Mouse (Mus musculus): Measurements from ENCODE around the gene Gm6034.
"Not testable (repeated sequence)": the region's sequence is repeated elsewhere in the genome, so short reads cannot be mapped to it uniquely, and the experiment has no call there.

The Gm6034 gene

GRCm38 (mm10) chr17:36042610-36043169 lies at the start of gene Gm6034, which contains the start of gene H2-T22:
Gene Gm6034 (plus strand): TSS chr17:36042961.
Gene H2-T22 (minus strand): TSS chr17:36042747.
- DNase-seq (ENCODE audit: inconsistent age in 2 of 2, low spot score in 1 of 2): peak; percentile 85 to 95

GRCm38 (mm10) chr17:35993675-35994074 lies 49.1 kb upstream of the Gm6034 start:
- peak; percentile 79 to 89 for DNase-seq (ENCODE audit: inconsistent age in 2 of 2, low spot score in 1 of 2)

- DNase-seq (ENCODE audit: inconsistent age in 2 of 2, low spot score in 1 of 2): peak; percentile 87 to 95
Observed at GRCm38 (mm10) chr17:35994175-35994878, 48.4 kb upstream of the Gm6034 start.

- DNase-seq (ENCODE audit: inconsistent age in 2 of 2, low spot score in 1 of 2): no peak
Observed at GRCm38 (mm10) chr17:35994879-35995240, 47.9 kb upstream of the Gm6034 start.

GRCm38 (mm10) chr17:35996949-35997348 lies 45.8 kb upstream of the Gm6034 start:
- peak; percentile 96 to 100 for DNase-seq (ENCODE audit: inconsistent age in 2 of 2, low spot score in 1 of 2)

- DNase-seq (ENCODE audit: inconsistent age in 2 of 2, low spot score in 1 of 2): peak; percentile 36 to 72
Observed at GRCm38 (mm10) chr17:35997713-35998510, 44.8 kb upstream of the Gm6034 start.

GRCm38 (mm10) chr17:35998545-35999305 lies 44.0 kb upstream of the Gm6034 start:
- no peak for DNase-seq (ENCODE audit: inconsistent age in 2 of 2, low spot score in 1 of 2)

- no peak for DNase-seq (ENCODE audit: inconsistent age in 2 of 2, low spot score in 1 of 2)
Observed at GRCm38 (mm10) chr17:35999356-35999755, 43.4 kb upstream of the Gm6034 start.

GRCm38 (mm10) chr17:36000349-36000748 lies 42.4 kb upstream of the Gm6034 start:
- no peak for DNase-seq (ENCODE audit: inconsistent age in 2 of 2, low spot score in 1 of 2)

GRCm38 (mm10) chr17:36001121-36001897 lies 41.5 kb upstream of the Gm6034 start:
- DNase-seq (ENCODE audit: inconsistent age in 2 of 2, low spot score in 1 of 2): peak in 1 of 2 experiments; percentile 38

- DNase-seq (ENCODE audit: inconsistent age in 2 of 2, low spot score in 1 of 2): no peak
Observed at GRCm38 (mm10) chr17:36001966-36002365, 40.8 kb upstream of the Gm6034 start.

- no peak for DNase-seq (ENCODE audit: inconsistent age in 2 of 2, low spot score in 1 of 2)
Observed at GRCm38 (mm10) chr17:36003331-36003730, 39.4 kb upstream of the Gm6034 start.

- not testable (repeated sequence) for DNase-seq (ENCODE audit: inconsistent age in 2 of 2, low spot score in 1 of 2)
Observed at GRCm38 (mm10) chr17:36004409-36004808, 38.4 kb upstream of the Gm6034 start.

- no peak for DNase-seq (ENCODE audit: inconsistent age in 2 of 2, low spot score in 1 of 2)
Observed at GRCm38 (mm10) chr17:36014977-36015376, 27.8 kb upstream of the Gm6034 start.

- DNase-seq (ENCODE audit: inconsistent age in 2 of 2, low spot score in 1 of 2): no peak
Observed at GRCm38 (mm10) chr17:36017046-36017445, 25.7 kb upstream of the Gm6034 start.

- peak in 1 of 2 experiments; percentile 71 for DNase-seq (ENCODE audit: inconsistent age in 2 of 2, low spot score in 1 of 2)
Observed at GRCm38 (mm10) chr17:36018979-36019378, 23.8 kb upstream of the Gm6034 start.

- DNase-seq (ENCODE audit: inconsistent age in 2 of 2, low spot score in 1 of 2): no peak
Observed at GRCm38 (mm10) chr17:36019519-36019918, 23.2 kb upstream of the Gm6034 start.

- DNase-seq (ENCODE audit: inconsistent age in 2 of 2, low spot score in 1 of 2): peak; percentile 79 to 93
Observed at GRCm38 (mm10) chr17:36020191-36021073, 22.3 kb upstream of the Gm6034 start, which contains the start of gene H2-T24. Gene H2-T24 (minus strand): TSS chr17:36020560.

GRCm38 (mm10) chr17:36021309-36021708 lies 21.5 kb upstream of the Gm6034 start:
- peak in 1 of 2 experiments; percentile 49 for DNase-seq (ENCODE audit: inconsistent age in 2 of 2, low spot score in 1 of 2)

Measured in adrenal gland, adult (tissue).